Mouse (Mus musculus) stomach, postnatal 0 days (tissue): ENCODE data around the gene Wdr74.

Experiments used
- CTCF ChIP-seq: IDR thresholded peaks from 2 replicates; pipeline ENCODE4 v1.5.1; 2016; ENCODE audit warnings: antibody characterized with exemption, low read depth, mild to moderate bottlenecking, moderate library complexity
- EP300 ChIP-seq: optimal IDR thresholded peaks from 2 replicates; pipeline ENCODE3; 2016; ENCODE audit warnings: antibody characterized with exemption

- no peak for TF ChIP-seq CTCF
- no peak for TF ChIP-seq EP300
Observed at GRCm38 (mm10) chr19:8692740-8693139, 42.9 kb upstream of the Wdr74 start.
